Mouse (Mus musculus) yolk sac, embryonic 10.5 days (tissue): ENCODE measurements at regions not wholly inside any gene's neighbourhood (a gene's known extent, or its start where the extent isn't known, plus 50 kb on each side); places are given as distances from the start of the nearest gene placed in this dataset.
A peak's percentile ranks its signal among the peaks of the same experiment; 100 is the strongest.

Source experiments
- DNase-seq: peaks from one replicate; pipeline ENCODE4 v3.0.0-alpha.2; 2017; ENCODE audit warnings: low spot score

DNA sequence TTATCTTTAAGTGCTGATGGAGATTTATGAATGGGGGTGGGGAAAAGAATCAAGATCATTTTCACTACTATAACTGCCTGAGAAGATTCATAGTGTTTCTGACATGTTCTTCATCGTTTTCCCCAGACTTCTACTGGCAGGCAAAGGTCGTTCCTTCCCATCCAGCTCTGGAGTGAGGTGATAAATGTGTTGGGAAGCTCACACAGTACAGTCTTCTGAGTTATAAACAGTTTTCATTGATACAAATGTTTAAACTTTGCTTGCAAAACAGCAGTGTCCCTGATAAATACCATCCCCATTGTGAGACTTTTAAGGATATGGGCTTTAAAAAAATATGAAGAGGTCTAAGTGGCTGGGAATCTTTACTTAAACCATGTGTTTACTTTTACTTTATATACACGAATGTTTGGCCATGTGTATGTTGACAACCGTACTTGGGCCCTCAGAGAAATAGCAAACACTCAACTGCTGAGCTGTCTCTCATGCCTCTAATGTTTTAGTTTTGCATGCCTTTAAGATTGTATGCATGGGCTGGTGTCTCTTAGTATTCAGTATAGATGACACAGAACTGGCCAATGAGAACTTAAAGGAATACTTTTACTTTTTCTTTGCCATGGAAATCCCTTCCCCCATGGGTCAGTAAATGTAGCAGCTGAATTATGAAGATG is 189.8 kb upstream of the Rora start:
- DNase-seq, result peak; percentile 2

DNA sequence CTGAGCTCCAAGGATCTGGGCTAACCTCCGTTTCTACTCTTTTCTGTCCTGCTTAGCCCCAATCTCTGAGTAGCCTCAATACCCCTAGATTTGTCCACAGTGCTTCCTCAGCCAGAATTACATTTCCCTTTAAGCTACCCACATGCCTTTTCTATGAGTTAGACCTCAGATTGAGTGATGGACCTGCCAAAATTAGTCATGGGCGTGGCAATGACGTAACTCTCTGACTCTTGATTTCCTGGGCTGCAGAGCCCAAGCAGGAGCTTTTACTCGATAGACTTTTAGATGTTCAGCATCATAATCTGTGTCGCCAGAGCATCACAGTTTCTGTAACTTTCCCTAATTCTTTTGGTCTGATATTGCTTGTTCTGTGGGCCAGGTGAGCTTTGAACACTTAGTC is 186.9 kb upstream of the Rora start:
- no peak for DNase-seq

DNA sequence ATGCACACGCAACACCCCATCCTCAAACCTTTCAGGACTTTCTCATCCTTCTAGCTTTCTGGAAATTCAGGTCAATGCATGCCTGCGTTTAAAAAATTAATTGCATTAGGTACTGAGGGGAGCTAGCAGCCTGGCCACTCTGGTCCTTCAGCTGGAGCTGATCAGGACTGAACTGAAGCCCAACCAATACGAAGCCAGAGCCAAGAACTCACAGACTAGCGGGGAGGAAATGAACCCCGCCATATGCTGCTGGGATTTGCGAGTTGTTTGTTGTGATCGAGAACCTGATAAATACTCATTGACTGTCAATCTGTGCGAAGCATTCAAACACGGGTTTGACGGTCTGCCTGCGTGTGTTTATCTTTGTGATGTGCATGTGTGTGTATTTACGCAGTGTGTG is 177.2 kb upstream of the Rora start:
- DNase-seq, result no peak

DNA sequence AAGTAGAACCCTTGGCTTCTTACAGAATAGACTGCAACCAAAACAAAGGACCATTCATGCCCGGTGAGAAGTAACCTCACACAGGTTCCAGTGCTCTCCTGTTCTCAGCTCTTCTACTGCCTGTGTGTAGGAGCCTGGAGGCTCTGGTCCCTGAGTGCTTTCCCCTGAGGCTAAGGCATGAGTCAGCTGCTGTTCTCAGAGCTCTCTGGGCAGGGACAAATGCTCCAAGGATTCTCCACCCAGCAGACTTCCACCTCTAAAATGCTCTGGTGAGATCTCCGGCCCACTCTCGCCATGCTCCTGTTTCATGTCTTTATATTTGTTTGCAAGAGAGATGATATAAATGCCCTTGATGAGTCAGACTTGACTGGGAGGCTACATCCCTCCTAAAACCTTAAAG is 176.1 kb upstream of the Rora start:
- DNase-seq, result no peak

DNA sequence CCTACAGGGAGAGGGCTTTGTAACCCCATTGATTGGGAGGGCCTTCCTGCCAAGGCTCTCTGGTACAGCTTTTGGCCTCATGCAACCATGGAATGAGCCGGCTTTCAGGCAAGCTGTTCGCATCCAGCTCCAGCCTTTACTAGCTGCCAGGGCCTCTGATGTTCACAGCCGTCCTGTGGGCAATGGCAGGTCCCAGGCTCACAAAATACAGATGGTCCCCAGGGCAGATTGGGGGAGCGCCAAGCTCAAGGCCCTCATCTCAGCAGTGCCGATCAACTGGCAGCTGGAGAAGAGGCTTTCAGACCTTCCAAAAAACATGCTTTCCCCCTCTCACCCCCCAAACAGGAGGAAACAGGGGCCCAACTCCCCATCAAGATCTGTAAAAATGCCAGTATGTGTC is 166.9 kb upstream of the Rora start:
- DNase-seq, result no peak

DNA sequence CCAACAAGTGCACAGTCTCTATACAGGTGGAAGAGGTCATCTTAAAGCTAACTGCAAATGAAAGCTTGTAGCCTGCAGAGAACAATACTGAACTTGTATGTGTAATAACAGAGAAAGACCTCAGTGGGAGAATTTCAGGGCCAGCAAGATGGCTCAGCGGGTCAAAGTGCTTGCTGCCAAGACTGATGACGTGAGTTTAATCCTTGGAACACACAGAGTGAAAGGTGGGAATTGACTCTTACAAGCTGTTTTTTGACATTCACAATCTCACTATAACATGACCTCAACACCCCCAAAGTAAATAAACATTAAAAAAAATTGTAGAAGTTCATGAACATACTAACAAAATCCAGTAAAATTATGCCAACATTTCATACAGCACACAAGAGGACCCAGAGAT is 162.4 kb upstream of the Rora start:
- no peak for DNase-seq

DNA sequence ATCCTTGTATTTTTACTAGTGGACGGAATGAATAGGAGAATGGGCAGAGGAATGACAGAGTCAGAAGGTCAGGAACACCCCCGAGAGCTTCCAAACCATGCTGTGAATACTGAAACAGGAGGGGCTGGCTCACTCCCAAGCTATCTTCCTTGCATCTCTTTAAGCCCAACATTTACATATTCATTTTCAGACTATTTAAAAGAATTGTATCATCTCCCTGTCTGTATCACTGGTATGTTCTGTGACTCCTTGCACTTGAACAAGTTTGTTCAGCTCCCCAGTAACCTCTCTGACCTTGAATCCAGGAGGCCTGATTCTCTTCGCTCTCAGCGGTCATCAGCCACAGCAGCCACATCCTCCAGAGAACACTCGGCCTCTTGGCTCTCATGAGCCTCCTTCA is 132.4 kb upstream of the Rora start:
- DNase-seq, result no peak

DNA sequence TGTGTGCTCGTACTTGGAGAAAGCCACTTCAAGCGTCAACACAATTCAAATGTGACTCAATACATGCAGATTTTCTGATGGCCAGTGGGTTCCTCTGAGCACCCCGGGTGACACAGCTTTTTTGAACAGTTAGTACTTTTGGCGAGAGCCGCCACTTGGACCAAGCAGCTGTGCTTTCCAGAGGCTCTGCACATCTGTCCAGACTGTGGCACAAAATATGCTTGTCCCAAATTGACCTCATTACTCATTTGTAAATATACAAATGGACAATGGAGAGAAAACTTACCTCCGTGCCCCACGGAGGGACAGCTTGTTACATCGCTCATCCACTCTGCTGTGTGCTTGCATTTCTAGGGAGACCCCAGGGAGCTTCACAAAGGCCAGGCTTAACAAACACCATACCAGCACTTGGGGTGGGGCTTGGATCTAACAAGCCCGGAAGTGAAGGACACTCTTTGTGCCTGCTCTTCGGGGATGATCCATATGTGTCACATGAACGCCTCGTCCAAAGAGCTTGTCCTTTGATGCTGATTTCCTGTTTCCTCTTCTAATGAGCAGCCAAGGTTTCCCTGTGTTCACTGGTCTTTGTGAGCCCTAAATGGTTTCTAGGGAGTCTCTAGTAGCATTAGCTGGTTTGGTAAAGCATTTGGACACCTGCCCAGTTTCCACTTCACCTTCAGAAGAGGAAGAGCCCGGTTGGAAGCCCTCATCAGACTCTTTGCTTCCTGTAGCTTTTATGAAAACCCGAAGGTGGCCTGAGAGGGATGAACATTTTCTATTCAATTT is 91.6 kb upstream of the Rora start:
- no peak for DNase-seq

DNA sequence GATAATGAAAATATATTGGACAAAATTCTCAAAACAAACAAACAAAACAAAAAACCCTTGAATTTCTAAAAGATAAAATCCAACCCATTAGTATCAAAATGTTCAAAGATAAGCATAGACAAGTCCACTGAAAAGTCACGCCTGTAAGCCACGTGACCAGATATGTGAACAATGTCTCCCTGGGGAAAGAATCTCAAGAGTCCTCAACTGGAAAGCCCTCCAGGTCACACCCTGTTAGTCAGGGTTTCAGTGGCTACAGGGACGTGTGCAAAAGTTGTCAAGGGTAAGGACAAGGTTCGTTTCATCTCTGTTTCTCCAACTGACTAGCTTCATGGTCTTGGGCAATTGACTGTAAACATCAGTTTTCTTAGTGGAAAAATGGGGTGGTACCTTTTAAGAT is 90.4 kb upstream of the Rora start:
- no peak for DNase-seq

DNA sequence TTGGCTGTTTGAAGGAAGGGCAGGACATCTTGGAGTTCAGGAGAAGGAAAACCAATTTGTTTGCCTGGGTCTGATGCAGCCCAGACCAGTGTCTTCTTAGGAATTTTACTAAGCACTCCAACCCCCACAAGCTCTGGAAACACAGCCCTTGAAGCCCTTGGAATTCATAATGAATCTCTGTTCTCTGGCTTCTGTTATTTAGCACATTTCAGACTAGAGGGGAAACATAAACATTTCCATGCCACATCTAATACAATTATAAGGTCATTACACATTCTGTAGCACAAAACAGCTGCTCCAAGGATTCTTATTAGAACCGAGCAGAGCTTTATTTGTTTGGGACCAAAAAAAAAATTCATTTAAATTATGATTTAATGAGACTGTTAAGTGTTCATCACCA is 67.8 kb upstream of the Rora start:
- peak; percentile 26 for DNase-seq

DNA sequence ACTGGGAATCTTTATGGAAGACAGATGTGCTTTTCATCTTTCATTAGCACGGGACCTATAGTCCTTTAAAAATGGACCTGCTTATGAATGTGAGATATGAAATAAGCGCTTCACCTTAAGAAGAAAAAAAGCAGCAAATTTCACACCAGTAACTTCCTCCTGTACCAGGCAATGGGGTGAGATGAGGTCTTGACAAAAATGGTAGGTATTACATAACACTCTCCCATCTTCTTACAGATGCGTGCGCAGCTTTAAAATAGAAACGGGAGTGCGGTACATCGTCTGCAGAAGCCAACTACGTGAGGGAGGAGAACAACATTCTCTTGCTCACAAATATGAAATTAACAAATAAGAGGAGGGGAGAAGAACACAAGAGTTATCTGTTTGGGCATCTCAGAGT is 62.6 kb upstream of the Rora start:
- no peak for DNase-seq

DNA sequence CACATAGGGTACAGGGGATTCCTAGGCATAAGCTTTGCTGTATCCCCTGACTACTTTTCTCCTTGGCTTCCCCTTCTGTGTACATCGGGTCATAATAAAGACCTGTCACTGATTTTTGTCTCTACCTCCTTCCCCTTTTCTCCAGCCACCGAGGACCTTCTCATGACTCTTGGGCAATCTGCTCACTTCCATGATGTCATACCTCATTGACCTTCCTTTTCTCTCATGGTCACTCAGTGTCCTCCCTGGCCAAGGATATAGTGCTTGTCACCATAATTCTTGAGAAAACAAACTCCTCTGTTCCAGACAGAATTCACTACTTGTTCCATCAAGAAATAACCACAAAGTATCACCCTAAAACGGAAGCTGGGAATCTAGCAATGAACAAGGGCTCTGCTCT is 60.6 kb upstream of the Rora start:
- DNase-seq, result no peak

DNA sequence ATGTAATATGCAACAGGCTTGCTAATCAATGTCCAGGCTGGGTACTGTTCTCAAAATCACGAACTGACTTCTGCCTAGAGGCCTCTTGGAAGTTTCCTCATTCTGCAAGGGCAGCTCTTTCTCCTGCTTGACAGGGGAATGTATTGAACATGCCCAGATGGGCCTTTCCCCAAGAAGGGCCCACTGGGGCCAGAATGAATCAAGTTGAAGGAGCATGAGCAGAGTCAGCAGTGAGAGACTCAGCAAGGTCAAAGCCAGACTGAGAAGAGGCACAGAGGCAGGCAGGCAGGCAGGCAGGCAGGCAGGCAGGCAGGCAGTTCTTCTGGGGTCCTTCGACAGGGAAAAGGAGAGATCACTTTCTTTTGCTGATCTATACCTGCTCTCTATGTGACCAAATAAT is 59.0 kb upstream of the Rora start:
- DNase-seq, result no peak
